Mouse (Mus musculus) heart, postnatal 10 days (tissue): ENCODE data around the gene Olfr911-ps1. TPM values are rescaled to one million over a fixed set of nuclear protein-coding genes. Genes with fewer than 3 reads are reported as not detected.

Source experiments
- DNase-seq, 2 experiments: peaks; one replicate each; pipeline ENCODE4 v3.0.0; 2021
- intact Hi-C: fragments of 180-260 bp; cut with DNase I; formaldehyde crosslinking; loops from one replicate; pipeline ENCODE4 v1.15.1; 2025
- total RNA-seq, 2 experiments: library from RNA; stranded (reverse); gene quantifications; 2 replicates each; pipeline ENCODE4 v1.2.3; 2021

Olfr911-ps1 gene
- total RNA-seq = not detected

DNA sequence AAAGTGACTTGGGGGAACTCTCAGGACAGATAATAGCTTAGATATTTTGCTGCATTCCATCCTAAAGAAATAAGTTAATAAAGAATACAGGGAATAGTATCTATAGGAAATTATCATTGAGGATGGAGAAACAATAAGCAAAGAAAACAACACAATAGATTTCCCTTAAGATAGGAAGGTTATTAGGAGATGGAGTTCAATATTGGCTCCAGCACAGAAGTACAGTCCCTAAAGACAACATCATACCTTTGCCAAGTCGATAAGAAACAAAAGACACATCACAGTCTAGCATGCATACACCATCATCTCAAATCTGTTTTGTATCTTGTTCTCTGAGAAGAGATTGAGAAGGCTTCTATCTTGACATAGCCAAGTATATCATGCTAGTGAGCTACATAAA lies at the start of gene Olfr911-ps1:
Gene Olfr911-ps1, plus strand, starts transcription at position 301 of the 400 bp plus-strand sequence.
- DNase-seq = no peak
- intact Hi-C loops = no loop called here

GRCm38 (mm10) chr9:38486785-38487184 lies 34.6 kb upstream of the Olfr911-ps1 start, which contains the start of gene Olfr906:
Gene Olfr906 (plus strand): TSS chr9:38487085.
- intact Hi-C loops = no loop called here

DNA sequence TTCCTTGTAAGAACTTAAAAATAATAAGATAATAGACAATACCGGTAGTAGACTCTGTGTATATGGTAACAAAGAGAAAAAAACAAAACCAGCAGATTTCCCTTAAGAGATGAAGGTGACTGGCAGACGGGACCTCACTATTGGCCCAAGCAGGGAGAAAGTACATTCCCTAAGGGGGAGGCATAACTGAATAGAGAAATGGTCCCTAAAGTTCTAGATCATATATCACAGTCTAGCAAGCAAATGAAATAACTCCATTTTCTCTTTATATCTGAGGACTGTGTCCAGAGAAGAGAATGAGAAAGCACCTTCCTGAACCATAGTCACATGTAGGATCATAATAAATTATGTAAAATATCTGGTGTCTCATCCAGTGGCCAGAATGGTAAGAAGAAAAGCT lies 25.9 kb upstream of the Olfr911-ps1 start, which contains the start of gene Olfr907:
Gene Olfr907, plus strand, starts transcription at position 301 of the 400 bp plus-strand sequence.
- no peak for DNase-seq
- intact Hi-C loops = no loop called here

More at GRCm38 (mm10) chr9:38486785-38487184, 34.6 kb upstream of the Olfr911-ps1 start, which contains the start of gene Olfr906:
- no peak for DNase-seq

- no peak for DNase-seq
- intact Hi-C loops = no loop called here
These were observed 9.0 kb upstream of the Olfr911-ps1 start for GRCm38 (mm10) chr9:38512353-38512752.

DNA sequence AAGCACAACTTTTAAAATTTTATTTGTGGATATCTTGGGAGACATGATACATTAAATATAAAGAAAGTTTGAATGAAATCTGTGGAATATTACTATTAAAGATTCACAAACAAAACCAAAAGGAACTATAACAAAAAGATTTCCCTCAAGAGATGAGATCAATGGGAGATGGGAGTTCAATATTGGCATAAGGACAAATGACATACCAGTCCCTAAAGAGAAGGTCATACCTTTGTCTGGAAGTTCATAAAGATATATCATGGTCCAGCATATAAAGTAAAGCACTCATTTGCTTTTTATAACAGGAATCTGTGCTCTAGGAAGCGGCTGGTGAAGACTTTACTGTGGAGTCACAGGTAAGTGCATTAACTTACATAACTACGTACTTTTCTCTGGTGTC lies 16.2 kb downstream of the Olfr911-ps1 start, which contains the start of gene Olfr910:
Gene Olfr910, plus strand, starts transcription at position 301 of the 400 bp plus-strand sequence.
- no peak for DNase-seq
- intact Hi-C loops = no loop called here

Other genes with a start within 250 kb of the Olfr911-ps1 start
- not detected for gene Olfr896-ps1, start 230.5 kb upstream of the Olfr911-ps1 start, total RNA-seq
- gene Olfr25, start 192.5 kb upstream of the Olfr911-ps1 start, total RNA-seq = not detected
- not detected for gene Olfr898, start 173.2 kb upstream of the Olfr911-ps1 start, total RNA-seq
- gene Olfr250, start 154.7 kb upstream of the Olfr911-ps1 start, total RNA-seq = not detected
- not detected for gene Olfr251, start 144.5 kb upstream of the Olfr911-ps1 start, total RNA-seq
- gene Olfr147, start 119.9 kb upstream of the Olfr911-ps1 start, total RNA-seq = not detected
- gene Olfr901, start 92.1 kb upstream of the Olfr911-ps1 start, total RNA-seq = not detected
- not detected for gene Olfr902, start 73.9 kb upstream of the Olfr911-ps1 start, total RNA-seq
- not detected for gene Olfr904, start 58.4 kb upstream of the Olfr911-ps1 start, total RNA-seq
- not detected for gene Olfr905, start 50.5 kb upstream of the Olfr911-ps1 start, total RNA-seq
- gene Olfr906, start 34.5 kb upstream of the Olfr911-ps1 start, total RNA-seq = not detected
- not detected for gene Olfr907, start 25.8 kb upstream of the Olfr911-ps1 start, total RNA-seq
- not detected for gene Olfr910, start 16.3 kb downstream of the Olfr911-ps1 start, total RNA-seq
- not detected for gene Olfr912, start 58.6 kb downstream of the Olfr911-ps1 start, total RNA-seq
- not detected for gene Olfr913, start 71.2 kb downstream of the Olfr911-ps1 start, total RNA-seq
- gene Olfr914, start 83.5 kb downstream of the Olfr911-ps1 start, total RNA-seq = not detected
- not detected for gene Olfr916, start 138.3 kb downstream of the Olfr911-ps1 start, total RNA-seq
- gene Olfr917, start 144.3 kb downstream of the Olfr911-ps1 start, total RNA-seq = not detected
- gene Olfr918, start 153.0 kb downstream of the Olfr911-ps1 start, total RNA-seq = not detected
- not detected for gene Olfr919, start 182.1 kb downstream of the Olfr911-ps1 start, total RNA-seq
- gene Vwa5a, start 196.7 kb downstream of the Olfr911-ps1 start, total RNA-seq = 10 to 100 TPM; 29.9 to 34.3 TPM
- under 1 TPM; 0.07 to 0.12 TPM for gene Olfr920, start 230.7 kb downstream of the Olfr911-ps1 start, total RNA-seq